Mouse (Mus musculus) brown adipose tissue, adult 24 weeks (tissue): ENCODE data around the gene Gak. TPM values are rescaled to one million over a fixed set of nuclear protein-coding genes. Genes with fewer than 3 reads are reported as not detected.

Experiments used
- H3K27ac ChIP-seq: fragments of 200-500 bp; replicated peaks from 2 replicates; pipeline ENCODE4 v1.5.1; 2012; ENCODE audit warnings: low read depth, mild to moderate bottlenecking, low read length
- H3K4me1 ChIP-seq: fragments of 200-500 bp; 2 replicates; pipeline ENCODE4 v1.6.1; 2012; ENCODE audit warnings: low read length, mixed read lengths; ENCODE audit not compliant: control insufficient read depth, insufficient read depth, insufficient read length
- H3K4me3 ChIP-seq: fragments of 200-500 bp; 2 replicates; pipeline ENCODE4 v1.5.1; 2012; ENCODE audit warnings: low read depth, mild to moderate bottlenecking, low read length, moderate library complexity; ENCODE audit not compliant: insufficient read depth
- polyA plus RNA-seq: library from polyadenylated mRNA; stranded (reverse); fragments of >200 nt; gene quantifications from 2 replicates; pipeline ENCODE4 v1.2.4, GENCODE M21; 2012; ENCODE audit not compliant: missing spikeins, insufficient read depth, insufficient read length

Gene Gak
- polyA plus RNA-seq, 1 experiment, result 30.4 TPM

DNA sequence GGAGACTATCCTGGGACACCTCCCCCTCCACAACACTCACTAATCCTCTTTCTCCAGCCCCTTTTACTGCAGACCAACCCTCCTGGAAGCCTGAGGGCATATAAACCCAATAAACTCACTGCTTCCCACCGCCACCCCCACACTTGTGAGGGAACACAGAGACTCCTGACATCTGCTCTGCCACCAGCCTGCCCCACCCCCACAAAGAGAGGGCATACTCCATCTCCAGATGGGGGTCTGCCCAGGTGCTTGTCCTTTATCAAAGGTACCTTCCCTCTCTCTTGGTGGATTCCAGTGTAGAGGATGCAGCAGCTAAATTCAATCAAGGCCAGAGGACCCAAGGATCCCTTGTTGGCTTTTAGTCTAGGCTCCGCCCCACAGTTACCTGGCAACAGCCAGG, 108.5 kb downstream of the Gak start:
- Histone ChIP-seq H3K4me1 (no peaks in the 10 kb centered on the region), H3K27ac (no peak overlapping the region), H3K4me3 (no peak overlapping the region)

DNA sequence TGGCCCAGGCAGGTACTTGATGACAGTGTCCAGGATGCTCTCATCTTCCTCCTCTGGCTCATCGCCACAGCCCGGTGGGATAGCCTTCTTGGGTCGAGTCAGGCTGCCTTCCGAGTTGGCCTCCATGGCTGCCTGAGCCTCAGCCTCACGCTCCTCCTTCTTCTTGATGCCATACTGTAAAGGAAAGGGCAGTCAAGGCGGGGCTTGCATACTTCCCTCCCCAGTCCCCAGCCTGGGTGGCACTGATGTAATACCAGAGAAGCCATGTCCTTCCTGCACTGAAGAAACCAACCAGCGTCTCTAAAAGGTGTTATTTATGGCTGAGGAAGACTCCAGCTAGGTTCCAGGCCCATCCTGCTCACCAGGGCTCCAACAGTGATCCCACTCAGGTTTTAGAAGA, 109.4 kb downstream of the Gak start:
- Histone ChIP-seq H3K27ac (no peak overlapping the region), H3K4me3 (no peak overlapping the region), H3K4me1 (no peaks in the 10 kb centered on the region)

Other genes with a start within 250 kb of the Gak start
- not detected in 2 replicates for gene Pde6b, start 241.4 kb downstream of the Gak start, polyA plus RNA-seq
- 2,801 and 3,055 TPM in 2 replicates for gene Atp5k, start 195.3 kb downstream of the Gak start, polyA plus RNA-seq
- 0.55 and 0.92 TPM in 2 replicates for gene Mfsd7a, start 180.9 kb downstream of the Gak start, polyA plus RNA-seq
- 8.4 and 21.9 TPM in 2 replicates for gene Pcgf3, start 168.5 kb downstream of the Gak start, polyA plus RNA-seq
- not detected in 2 replicates for gene Cplx1, start 79.7 kb downstream of the Gak start, polyA plus RNA-seq
- 12.0 and 12.1 TPM in 2 replicates for gene Tmem175, start within 50 bp of the Gak start, polyA plus RNA-seq
- gene Idua, start 30.6 kb upstream of the Gak start, polyA plus RNA-seq, result 3.4 and 6.3 TPM in 2 replicates
- 3.4 and 3.7 TPM in 2 replicates for gene Dgkq, start 39.9 kb upstream of the Gak start, polyA plus RNA-seq
- not detected in 2 replicates for gene Slc26a1, start 45.8 kb upstream of the Gak start, polyA plus RNA-seq
- 68.8 and 70.5 TPM in 2 replicates for gene Fgfrl1, start 62.6 kb upstream of the Gak start, polyA plus RNA-seq
- gene Rnf212, start 145.2 kb upstream of the Gak start, polyA plus RNA-seq, result not detected in 2 replicates
- not detected in 2 replicates for gene Tmed11, start 165.6 kb upstream of the Gak start, polyA plus RNA-seq
- gene Vmn2r8, start 179.1 kb upstream of the Gak start, polyA plus RNA-seq, result not detected in 2 replicates
- not detected in 2 replicates for gene Vmn2r9, start 222.8 kb upstream of the Gak start, polyA plus RNA-seq